Mouse (Mus musculus): Measurements from ENCODE around the gene C130026I21Rik. TPM values are rescaled to one million over a fixed set of nuclear protein-coding genes. Genes with fewer than 3 reads are reported as not detected.

Gene C130026I21Rik
- total and polyA plus RNA-seq, 2 experiments from 2014 or later: 0.33 TPM; not detected in 1

GRCm38 (mm10) chr1:84952456-84953181, 317.7 kb downstream of the C130026I21Rik start:
- DNase-seq (peak; percentile 20), ATAC-seq (no peak)
- H3K9me3 ChIP-seq (ENCODE audit: low read length): 0 out of 2 replicates have a peak, but pooled peaks cover 4% of the 10 kb centered on the region
- no peaks in the 10 kb centered on the region for H3K27me3 ChIP-seq (ENCODE audit: insufficient read depth, low read length)
- 70% methylated on average over 10 of the region's 10 CpGs for WGBS
- H3K4me2 ChIP-seq (ENCODE audit: low read depth): no peak overlapping the region
- H3K36me3 ChIP-seq (ENCODE audit: insufficient read depth): no peaks in the 10 kb centered on the region
- no peak for TF ChIP-seq CTCF (IDR thresholded peaks at IDR 0.05; ENCODE audit: low read depth)
- no peak overlapping the region for H3K4me3 ChIP-seq (ENCODE audit: low read depth, low read length)
- H3K9ac ChIP-seq: no peak overlapping the region
- H3K27ac ChIP-seq (ENCODE audit: low read depth, low read length): no peak overlapping the region
- H3K4me1 ChIP-seq (ENCODE audit: insufficient read depth): no peaks in the 10 kb centered on the region

GRCm38 (mm10) chr1:84951566-84951965, 318.8 kb downstream of the C130026I21Rik start:
- DNase-seq (no peak), ATAC-seq (no peak)
- H3K27me3 ChIP-seq (ENCODE audit: insufficient read depth, low read length): no peaks in the 10 kb centered on the region
- WGBS: 87% methylated on average over 3 of the region's 3 CpGs
- no peaks in the 10 kb centered on the region for H3K36me3 ChIP-seq (ENCODE audit: insufficient read depth)
- no peaks in the 10 kb centered on the region for H3K4me1 ChIP-seq (ENCODE audit: insufficient read depth)
- no peak for TF ChIP-seq CTCF (IDR thresholded peaks at IDR 0.05; ENCODE audit: low read depth)
- 0 out of 2 replicates have a peak, but pooled peaks cover under 1% of the 10 kb centered on the region for H3K9me3 ChIP-seq (ENCODE audit: low read length)
- no peak overlapping the region for H3K27ac ChIP-seq (ENCODE audit: low read depth, low read length)
- no peak overlapping the region for H3K9ac ChIP-seq
- H3K4me3 ChIP-seq (ENCODE audit: low read depth, low read length): no peak overlapping the region
- H3K4me2 ChIP-seq (ENCODE audit: low read depth): no peak overlapping the region

GRCm38 (mm10) chr1:84947390-84947789, 323.0 kb downstream of the C130026I21Rik start:
- DNase-seq (no peak), ATAC-seq (no peak)
- no peak for TF ChIP-seq CTCF (IDR thresholded peaks at IDR 0.05; ENCODE audit: low read depth)
- no peak overlapping the region for H3K4me2 ChIP-seq (ENCODE audit: low read depth)
- H3K36me3 ChIP-seq (ENCODE audit: insufficient read depth): no peaks in the 10 kb centered on the region
- no peak overlapping the region for H3K27ac ChIP-seq (ENCODE audit: low read depth, low read length)
- H3K27me3 ChIP-seq (ENCODE audit: insufficient read depth, low read length): no peaks in the 10 kb centered on the region
- no peaks in the 10 kb centered on the region for H3K9me3 ChIP-seq (ENCODE audit: low read length)
- H3K4me1 ChIP-seq (ENCODE audit: insufficient read depth): no peaks in the 10 kb centered on the region
- no peak overlapping the region for H3K4me3 ChIP-seq (ENCODE audit: low read depth, low read length)
- WGBS: 68% methylated on average over 2 of the region's 2 CpGs
- no peak overlapping the region for H3K9ac ChIP-seq

- ATAC-seq (no peak), DNase-seq (no peak)
- no peak for TF ChIP-seq CTCF (IDR thresholded peaks at IDR 0.05; ENCODE audit: low read depth)
- Histone ChIP-seq H3K27ac (ENCODE audit: low read depth, low read length) (no peak overlapping the region), H3K4me3 (ENCODE audit: low read depth, low read length) (no peak overlapping the region), H3K27me3 (ENCODE audit: insufficient read depth, low read length) (no peaks in the 10 kb centered on the region), H3K4me2 (ENCODE audit: low read depth) (no peak overlapping the region), H3K36me3 (ENCODE audit: insufficient read depth) (no peaks in the 10 kb centered on the region), H3K9ac (no peak overlapping the region), H3K4me1 (ENCODE audit: insufficient read depth) (no peaks in the 10 kb centered on the region), H3K9me3 (ENCODE audit: low read length) (no peaks in the 10 kb centered on the region)
- WGBS: 89% methylated on average over 3 of the region's 3 CpGs
Observed at GRCm38 (mm10) chr1:84945950-84946349, 324.4 kb downstream of the C130026I21Rik start.

GRCm38 (mm10) chr1:84943549-84943948, 326.8 kb downstream of the C130026I21Rik start:
- no peak for DNase-seq
- Histone ChIP-seq H3K4me1 (ENCODE audit: insufficient read depth) (no peaks in the 10 kb centered on the region), H3K27ac (ENCODE audit: low read depth, low read length) (no peak overlapping the region), H3K4me2 (ENCODE audit: low read depth) (no peak overlapping the region), H3K9ac (no peak overlapping the region), H3K27me3 (ENCODE audit: insufficient read depth, low read length) (no peaks in the 10 kb centered on the region), H3K36me3 (ENCODE audit: insufficient read depth) (no peaks in the 10 kb centered on the region), H3K4me3 (ENCODE audit: low read depth, low read length) (no peak overlapping the region), H3K9me3 (ENCODE audit: low read length) (no peaks in the 10 kb centered on the region)
- WGBS: 98% methylated on average over 4 of the region's 4 CpGs
- TF ChIP-seq CTCF (IDR thresholded peaks at IDR 0.05; ENCODE audit: low read depth): no peak
- no peak for ATAC-seq

Small RNA genes lying within 50 kb of the gene (microRNA-seq; reads per million reads assigned to microRNA genes)
- gene Gm27907: 0 reads per million in 2 experiments

Other genes with a start within 250 kb of the C130026I21Rik start
- not detected in 2 replicates for gene Gm10553, start 170.4 kb downstream of the C130026I21Rik start, total RNA-seq (2014; rRNA removed)
- not detected in 2 replicates for gene Gm10553, start 170.4 kb downstream of the C130026I21Rik start, polyA plus RNA-seq (2015; fragmentation: Nextera tagmentation; extraction: Ambion mirVana)
- gene A530032D15Rik, start 160.7 kb downstream of the C130026I21Rik start, total RNA-seq (2014; rRNA removed): not detected in 2 replicates
- not detected in 2 replicates for gene A530032D15Rik, start 160.7 kb downstream of the C130026I21Rik start, polyA plus RNA-seq (2015; fragmentation: Nextera tagmentation; extraction: Ambion mirVana)

Data from forebrain, postnatal 0 days (tissue).